Mouse (Mus musculus): ENCODE results near the gene Ceacam14. TPM values are rescaled to one million over a fixed set of nuclear protein-coding genes. Genes with fewer than 3 reads are reported as not detected.

The Ceacam14 gene
- polyA plus RNA-seq (2015; fragmentation: Nextera tagmentation; extraction: Ambion mirVana) = not detected in 2 replicates

- Histone ChIP-seq H3K36me3 (ENCODE audit: poor library complexity, severe bottlenecking) (no peaks in the 10 kb centered on the region), H3K27me3 (no peaks in the 10 kb centered on the region), H3K27ac (no peak within 1 kb of the TSS), H3K9me3 (replicated peaks) (peaks cover 74% of the 10 kb centered on the region), H3K4me1 (no peaks in the 10 kb centered on the region), H3K4me2 (no peak within 1 kb of the TSS), H3K4me3 (no peak within 1 kb of the TSS), H3K9ac (no peak within 1 kb of the TSS)
- ATAC-seq = no peak
- 63% methylated on average over 4 of the region's 4 CpGs for WGBS
Observed at GRCm38 (mm10) chr7:17812333-17812732, at the start of gene Ceacam14. Gene Ceacam14 (plus strand): TSS chr7:17812633.

Other genes starting within 250 kb of the Ceacam14 start
- gene Ceacam5, start 99.4 kb upstream of the Ceacam14 start, polyA plus RNA-seq (2015; fragmentation: Nextera tagmentation; extraction: Ambion mirVana) = not detected in 2 replicates
- not detected in 2 replicates for gene Gm5155, start 59.1 kb downstream of the Ceacam14 start, polyA plus RNA-seq (2015; fragmentation: Nextera tagmentation; extraction: Ambion mirVana)
- not detected in 2 replicates for gene Ceacam11, start 159.5 kb downstream of the Ceacam14 start, polyA plus RNA-seq (2015; fragmentation: Nextera tagmentation; extraction: Ambion mirVana)
- not detected in 2 replicates for gene Ceacam13, start 197.3 kb downstream of the Ceacam14 start, polyA plus RNA-seq (2015; fragmentation: Nextera tagmentation; extraction: Ambion mirVana)